Mouse (Mus musculus) midbrain, postnatal 0 days (tissue): Measurements from ENCODE around the gene Lyrm1. TPM values are rescaled to one million over a fixed set of nuclear protein-coding genes. Genes with fewer than 3 reads are reported as not detected.

Source experiments
- ATAC-seq: fragments of 200-750 bp; cut with Nextera tagmentation; 2 replicates; pipeline ENCODE4 v1.8.0; 2017; ENCODE audit warnings: moderate number of reproducible peaks, mild to moderate bottlenecking, moderate TSS enrichment, moderate library complexity; ENCODE audit not compliant: low FRiP score
- DNase-seq: peaks from one replicate; pipeline ENCODE4 v3.0.0-alpha.2; 2015; ENCODE audit warnings: low spot score
- H3K27ac ChIP-seq: fragments of 300-500 bp; sonication (generic); 2 replicates; pipeline ENCODE4 v1.5.1; 2014; ENCODE audit warnings: low read depth, mild to moderate bottlenecking, low read length, mixed read lengths
- H3K27me3 ChIP-seq: fragments of 300-500 bp; sonication (generic); 2 replicates; pipeline ENCODE4 v1.6.1; 2014; ENCODE audit warnings: low read length, control low read depth, mixed read lengths; ENCODE audit not compliant: insufficient read depth
- H3K36me3 ChIP-seq: fragments of 300-500 bp; sonication (generic); 2 replicates; pipeline ENCODE4 v1.6.1; 2014; ENCODE audit warnings: low read length, control low read depth, mixed read lengths; ENCODE audit not compliant: insufficient read depth
- H3K4me1 ChIP-seq: fragments of 300-500 bp; sonication (generic); 2 replicates; pipeline ENCODE4 v1.6.1; 2014; ENCODE audit warnings: mild to moderate bottlenecking, control low read depth, antibody characterized with exemption, low read length, mixed read lengths; ENCODE audit not compliant: insufficient read depth
- H3K4me2 ChIP-seq: fragments of 300-500 bp; sonication (generic); 2 replicates; pipeline ENCODE4 v1.6.1; 2014; ENCODE audit warnings: low read depth, mild to moderate bottlenecking, low read length, mixed read lengths; ENCODE audit not compliant: poor library complexity, severe bottlenecking
- H3K4me3 ChIP-seq: fragments of 300-500 bp; sonication (generic); 2 replicates; pipeline ENCODE4 v1.5.1; 2014; ENCODE audit warnings: low read depth, mild to moderate bottlenecking, low read length, moderate library complexity
- H3K9ac ChIP-seq: fragments of 300-500 bp; sonication (generic); replicated peaks from 2 replicates; pipeline ENCODE4 v1.6.1; 2014; ENCODE audit warnings: mild to moderate bottlenecking, low read length, moderate library complexity, mixed read lengths; ENCODE audit not compliant: poor library complexity, severe bottlenecking
- H3K9me3 ChIP-seq: fragments of 300-500 bp; sonication (generic); 2 replicates; pipeline ENCODE4 v1.6.1; 2016; ENCODE audit warnings: low read length, control low read depth
- CTCF ChIP-seq: IDR thresholded peaks from 2 replicates; pipeline ENCODE4 v1.5.1; 2016; ENCODE audit warnings: antibody characterized with exemption, mild to moderate bottlenecking
- WGBS: fragments of 180-500 bp; shearing (Covaris S2); extraction: QIAGEN DNeasy Blood & Tissue Kit; methylation state at CpG from one replicate; pipeline ENCODE4 v1.1.7; 2014; 5-methylcytosine and 5-hydroxymethylcytosine counted together
- polyA plus RNA-seq: library from polyadenylated mRNA; unstranded; fragments of >200 nt; fragmentation: Nextera tagmentation; extraction: Ambion mirVana; gene quantifications from 2 replicates; pipeline ENCODE4 v1.2.1, GENCODE M21; 2015
- total RNA-seq: library from RNA; depleted of rRNA; stranded (reverse); fragments of >200 nt; gene quantifications from 2 replicates; pipeline ENCODE4 v1.2.3, GENCODE M21; 2014

Lyrm1 gene
- total and polyA plus RNA-seq, 2 experiments from 2014 or later = 5.9 to 25.5 TPM

DNA sequence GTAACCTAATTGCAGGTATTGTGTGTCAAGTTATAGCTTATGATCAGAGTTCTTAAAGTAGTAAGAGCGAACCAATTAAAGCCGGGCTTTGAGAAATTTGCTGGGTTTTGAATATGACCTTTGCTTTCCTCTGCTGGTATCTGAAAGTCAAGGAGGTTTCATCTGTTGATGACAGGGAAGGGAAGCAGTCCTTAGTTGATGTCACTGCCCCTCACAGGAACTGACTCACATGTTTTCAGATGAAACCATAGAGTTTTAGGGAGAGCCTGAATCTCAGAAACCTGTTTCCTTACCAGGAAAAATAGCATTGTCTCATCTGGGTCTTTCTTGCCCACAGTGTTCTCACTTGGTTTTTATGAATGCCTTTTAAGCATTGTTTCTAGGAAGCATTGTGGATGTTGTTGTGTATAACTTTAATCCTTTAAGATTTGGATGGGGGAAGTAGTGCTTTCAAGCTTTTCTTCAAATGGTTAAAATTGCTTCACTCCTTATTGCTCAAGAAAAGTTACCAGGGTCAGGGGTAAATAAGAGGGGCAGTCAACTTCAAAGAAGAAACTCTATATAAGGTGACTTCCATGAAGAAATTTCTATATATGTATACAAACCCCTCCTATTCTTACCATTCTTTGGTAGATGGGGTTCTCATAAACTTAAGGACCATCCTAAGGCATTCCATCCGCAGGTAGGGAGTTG lies 11.0 kb downstream of the Lyrm1 start:
- Histone ChIP-seq H3K4me2 (no peak overlapping the region), H3K9ac (no peak overlapping the region), H3K36me3 (no peaks in the 10 kb centered on the region), H3K27ac (no peak overlapping the region), H3K27me3 (no peaks in the 10 kb centered on the region), H3K4me1 (no peaks in the 10 kb centered on the region), H3K9me3 (no peaks in the 10 kb centered on the region), H3K4me3 (no peak overlapping the region)
- TF ChIP-seq CTCF = no peak
- ATAC-seq = no peak
- no peak for DNase-seq
- WGBS = 92% methylated on average over 3 of the region's 3 CpGs

DNA sequence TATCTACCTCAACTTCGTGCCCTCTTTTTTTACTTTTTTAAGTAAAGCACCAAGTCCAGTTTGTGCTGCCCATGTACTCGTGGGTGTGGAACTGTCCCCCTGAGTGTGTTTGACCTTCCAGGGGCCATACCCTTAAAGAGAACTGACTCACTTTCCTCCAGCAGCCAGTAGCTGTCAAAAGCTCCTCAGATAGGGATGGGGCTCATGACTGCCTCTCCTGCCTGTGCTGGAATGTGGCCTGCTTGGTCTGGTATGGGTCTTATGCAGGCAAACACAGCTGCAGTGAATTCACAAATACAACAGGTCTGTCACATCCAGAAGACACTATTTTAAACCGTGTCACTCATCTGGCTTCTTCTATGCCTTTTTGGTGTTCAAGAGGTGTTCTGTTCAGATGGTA lies 16.1 kb downstream of the Lyrm1 start:
- 83% methylated on average over 3 of the region's 3 CpGs for WGBS

DNA sequence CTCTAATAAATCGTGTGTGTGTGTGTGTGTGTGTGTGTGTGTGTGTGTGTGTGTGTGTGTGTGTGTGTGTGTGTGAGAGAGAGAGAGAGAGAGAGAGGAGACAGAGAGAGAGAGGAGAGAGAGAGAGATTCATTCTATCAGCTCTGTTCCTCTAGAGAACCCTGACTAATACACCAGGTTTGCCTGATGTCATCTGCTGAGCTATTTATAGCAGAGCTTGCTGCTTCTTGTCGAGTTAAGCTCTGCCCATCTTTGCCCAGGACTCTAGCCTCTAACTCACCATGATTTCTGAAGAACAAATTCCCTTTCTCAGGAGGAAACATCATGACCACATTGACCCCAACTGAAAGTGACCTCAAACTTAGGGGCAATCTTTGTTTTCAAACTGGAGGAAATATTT lies 24.8 kb downstream of the Lyrm1 start:
- WGBS = 48% methylated on average over 2 of the region's 2 CpGs

More for the DNA sequence above, 16.1 kb downstream of the Lyrm1 start:
- Histone ChIP-seq H3K9me3 (no peaks in the 10 kb centered on the region), H3K4me3 (no peak overlapping the region), H3K4me2 (no peak overlapping the region), H3K36me3 (no peaks in the 10 kb centered on the region), H3K4me1 (no peaks in the 10 kb centered on the region), H3K27ac (no peak overlapping the region), H3K27me3 (no peaks in the 10 kb centered on the region), H3K9ac (no peak overlapping the region)
- ATAC-seq = no peak
- TF ChIP-seq CTCF = no peak
- no peak for DNase-seq

DNA sequence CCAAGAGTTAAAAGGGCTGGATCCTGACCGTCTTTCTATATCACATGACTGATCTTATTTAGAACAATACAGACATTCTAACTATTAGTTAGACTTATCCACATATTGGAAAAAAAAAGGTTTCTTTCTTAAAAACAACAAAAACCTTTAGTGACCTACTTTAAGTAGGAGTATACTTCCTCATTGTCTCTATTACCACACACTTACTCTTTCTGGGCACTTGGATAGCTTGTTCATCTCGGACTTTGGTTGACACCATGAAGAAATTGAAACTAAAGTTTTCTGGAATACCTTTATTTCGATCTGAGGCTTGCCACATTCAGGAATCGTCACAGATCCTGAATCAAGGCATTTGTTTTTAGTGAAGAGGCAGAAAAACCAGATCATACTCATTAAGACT lies 25.4 kb downstream of the Lyrm1 start:
- no peaks in the 10 kb centered on the region for H3K4me1 ChIP-seq
- no peak for ATAC-seq
- 85% methylated on average over 4 of the region's 4 CpGs for WGBS

More for the DNA sequence above, 24.8 kb downstream of the Lyrm1 start:
- DNase-seq (peak; percentile 14), ATAC-seq (no peak)
- Histone ChIP-seq H3K9ac (no peak overlapping the region), H3K9me3 (no peaks in the 10 kb centered on the region), H3K4me1 (no peaks in the 10 kb centered on the region), H3K4me3 (no peak overlapping the region), H3K4me2 (no peak overlapping the region), H3K36me3 (no peaks in the 10 kb centered on the region), H3K27ac (no peak overlapping the region), H3K27me3 (no peaks in the 10 kb centered on the region)
- TF ChIP-seq CTCF = no peak

DNA sequence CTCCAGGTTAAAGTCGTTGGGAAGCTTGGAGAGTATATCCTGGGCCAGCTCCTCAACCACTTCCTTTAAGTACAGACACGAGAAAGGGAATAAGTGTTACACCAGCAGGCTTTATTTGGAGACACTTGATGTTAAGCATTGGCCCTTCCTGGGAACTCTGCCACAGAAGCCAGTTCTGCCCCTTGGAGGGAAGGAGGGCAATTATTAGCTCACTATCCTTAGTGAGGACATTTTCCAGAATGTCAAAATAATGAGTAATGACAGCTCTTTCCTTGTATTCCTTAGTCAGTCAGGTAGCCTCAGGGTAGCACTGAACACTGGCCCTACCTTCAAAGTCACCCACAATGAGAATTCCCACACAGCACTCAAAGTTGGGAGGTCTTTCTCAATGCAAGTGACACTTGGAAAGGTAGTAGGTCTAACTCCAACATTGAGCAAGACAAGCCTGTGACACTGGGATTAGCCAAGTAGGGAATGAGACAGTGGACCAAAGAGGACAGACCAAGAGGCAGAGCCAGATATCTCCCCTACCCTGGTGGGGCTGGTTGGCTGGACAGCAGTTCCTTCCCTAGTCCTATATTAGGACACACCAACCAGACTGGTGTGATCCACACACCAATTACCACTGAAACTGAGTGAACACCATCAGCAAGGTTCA lies 33.3 kb downstream of the Lyrm1 start:
- TF ChIP-seq CTCF = no peak
- H3K36me3 ChIP-seq = no peaks in the 10 kb centered on the region
- H3K4me3 ChIP-seq = no peak overlapping the region
- no peaks in the 10 kb centered on the region for H3K9me3 ChIP-seq
- H3K4me2 ChIP-seq = no peak overlapping the region
- no peak overlapping the region for H3K9ac ChIP-seq
- DNase-seq (no peak), ATAC-seq (no peak)
- no peaks in the 10 kb centered on the region for H3K4me1 ChIP-seq
- no peaks in the 10 kb centered on the region for H3K27me3 ChIP-seq
- 65% methylated on average over 2 of the region's 2 CpGs for WGBS
- H3K27ac ChIP-seq = no peak overlapping the region

More for the DNA sequence above, 25.4 kb downstream of the Lyrm1 start:
- H3K9me3 ChIP-seq = no peaks in the 10 kb centered on the region
- no peak overlapping the region for H3K27ac ChIP-seq
- H3K4me3 ChIP-seq = no peak overlapping the region
- no peaks in the 10 kb centered on the region for H3K27me3 ChIP-seq
- no peak for TF ChIP-seq CTCF
- no peak overlapping the region for H3K9ac ChIP-seq
- no peak overlapping the region for H3K4me2 ChIP-seq
- DNase-seq = no peak
- H3K36me3 ChIP-seq = no peaks in the 10 kb centered on the region

DNA sequence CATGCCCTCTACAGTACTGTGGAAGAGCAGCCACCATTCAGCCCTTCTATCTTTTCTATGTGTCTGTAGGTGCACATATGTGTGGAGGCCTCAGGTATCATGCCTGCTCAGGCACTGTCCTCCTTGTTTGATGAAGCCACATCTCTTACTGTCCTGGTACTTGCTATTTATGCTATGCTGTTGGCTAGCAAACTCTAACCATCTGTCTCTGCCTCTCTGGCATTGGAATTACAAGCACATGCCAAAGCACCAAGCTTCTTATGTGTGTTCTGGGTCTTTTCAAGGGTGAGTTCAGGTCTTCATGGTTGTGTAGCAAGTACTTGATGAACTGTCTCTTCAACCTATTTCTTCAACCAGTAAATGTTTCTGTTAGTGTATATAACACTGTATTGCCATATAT lies 40.7 kb downstream of the Lyrm1 start:
- Histone ChIP-seq H3K27me3 (no peaks in the 10 kb centered on the region), H3K4me1 (no peaks in the 10 kb centered on the region), H3K27ac (no peak overlapping the region), H3K4me3 (no peak overlapping the region), H3K36me3 (no peaks in the 10 kb centered on the region), H3K4me2 (no peak overlapping the region), H3K9me3 (no peaks in the 10 kb centered on the region), H3K9ac (no peak overlapping the region)
- no peak for TF ChIP-seq CTCF
- ATAC-seq (no peak), DNase-seq (no peak)
